Mouse (Mus musculus) kidney, postnatal 36 days (tissue): ENCODE data around the gene Pakap.

ENCODE experiments used
- DNase-seq, 2 experiments: peaks; one replicate each; pipeline ENCODE4 v3.0.0; 2021 to 2022; ENCODE audit warnings: mixed read lengths in 2 of 2

Pakap gene

DNA sequence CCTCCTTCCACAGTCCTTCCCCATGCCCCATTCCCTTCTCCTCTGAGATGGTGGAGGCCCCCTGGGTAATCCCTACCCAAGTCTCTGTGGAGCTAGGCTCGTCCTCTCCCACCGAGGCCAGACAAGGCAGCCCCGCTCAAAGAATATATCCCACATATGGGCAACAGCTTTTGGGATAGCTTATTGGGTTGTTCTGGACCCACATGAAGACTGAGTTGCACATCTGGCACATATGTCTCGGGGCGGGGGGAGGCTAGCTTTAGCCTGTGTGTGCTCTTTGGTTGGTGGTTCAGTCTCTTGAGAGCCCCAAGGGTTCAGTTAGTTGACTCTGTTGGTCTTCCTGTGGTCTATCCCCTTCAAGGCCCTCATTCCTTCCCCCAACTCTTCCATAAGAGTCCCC, 58.9 kb downstream of the Pakap start:
- DNase-seq = no peak

DNA sequence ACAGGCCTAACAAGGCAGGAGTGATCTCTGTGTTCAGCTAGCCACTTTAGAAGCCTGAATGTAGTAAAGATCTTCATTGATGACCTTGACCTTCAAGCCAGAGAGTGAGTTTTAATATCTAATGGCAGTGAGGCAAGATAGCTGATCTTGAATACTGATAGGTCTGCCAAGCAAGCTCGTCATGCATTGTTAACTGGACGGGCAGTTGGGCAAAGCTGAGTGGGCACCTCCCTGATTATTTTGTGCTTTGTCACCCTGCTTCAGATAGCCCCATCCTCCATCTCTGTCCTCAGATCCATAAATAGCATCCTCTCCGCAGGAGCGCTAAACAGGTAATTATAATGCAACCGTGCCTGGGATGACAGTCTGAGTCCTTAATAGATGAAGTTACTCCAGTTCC, 64.4 kb downstream of the Pakap start:
- DNase-seq = no peak

GRCm38 (mm10) chr4:57633052-57633451, 65.1 kb downstream of the Pakap start:
- DNase-seq = no peak

- no peak for DNase-seq
Measured at GRCm38 (mm10) chr4:57634956-57635355, 67.0 kb downstream of the Pakap start.

- no peak for DNase-seq
Measured at GRCm38 (mm10) chr4:57636782-57637482, 69.0 kb downstream of the Pakap start.

- peak in 1 of 2 experiments; percentile 5 for DNase-seq
Measured at GRCm38 (mm10) chr4:57637636-57638386, 69.8 kb downstream of the Pakap start.

- DNase-seq = no peak
Measured at GRCm38 (mm10) chr4:57638941-57639340, 71.0 kb downstream of the Pakap start.

- no peak for DNase-seq
Measured at GRCm38 (mm10) chr4:57640222-57640621, 72.2 kb downstream of the Pakap start.

DNA sequence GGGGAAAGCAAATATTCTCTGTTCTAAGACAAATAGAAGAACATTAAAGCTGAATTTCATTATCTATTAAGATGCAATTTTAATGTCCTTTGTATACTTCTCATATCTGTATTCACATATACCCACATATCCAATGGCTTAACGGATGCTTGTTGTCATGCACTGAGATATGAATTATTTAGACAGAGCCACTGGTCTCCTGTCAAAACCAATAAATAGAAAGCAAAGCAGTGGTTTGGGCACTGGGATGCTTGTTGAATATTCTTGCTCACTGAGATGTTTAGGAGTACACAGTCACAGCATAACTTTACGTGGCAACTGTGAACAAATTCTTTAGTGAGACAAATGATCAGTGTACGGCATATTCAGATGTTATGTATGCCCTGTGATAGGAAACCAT, 73.0 kb downstream of the Pakap start:
- no peak for DNase-seq

GRCm38 (mm10) chr4:57650994-57651393, 83.0 kb downstream of the Pakap start:
- DNase-seq = no peak

DNA sequence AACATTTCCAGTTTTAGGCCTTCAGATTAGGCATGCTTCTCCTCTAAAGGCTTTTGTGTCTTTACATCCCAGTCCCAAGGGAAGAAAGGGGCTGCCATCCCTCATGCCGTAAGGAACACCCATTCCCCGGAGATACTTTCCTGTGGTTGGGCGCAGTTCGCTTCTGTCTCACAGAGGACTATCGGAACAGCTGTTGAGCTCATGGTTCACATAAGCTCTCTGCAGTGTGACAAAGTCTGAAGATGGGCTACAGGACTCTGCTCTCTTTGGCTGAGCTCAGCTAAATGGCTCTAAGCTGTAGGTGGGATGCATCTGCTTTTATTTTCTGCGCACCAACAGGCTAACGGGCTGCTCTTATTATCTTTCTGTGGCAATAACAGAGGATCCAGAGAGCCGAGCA, 83.6 kb downstream of the Pakap start:
- no peak for DNase-seq

GRCm38 (mm10) chr4:57652185-57652904, 84.4 kb downstream of the Pakap start:
- DNase-seq = no peak

GRCm38 (mm10) chr4:57655966-57656365, 88.0 kb downstream of the Pakap start:
- no peak for DNase-seq

GRCm38 (mm10) chr4:57656388-57656787, 88.4 kb downstream of the Pakap start:
- DNase-seq = no peak

- DNase-seq = no peak
Measured at GRCm38 (mm10) chr4:57656861-57657260, 88.9 kb downstream of the Pakap start.

GRCm38 (mm10) chr4:57660470-57660869, 92.5 kb downstream of the Pakap start:
- no peak for DNase-seq

- no peak for DNase-seq
Measured at GRCm38 (mm10) chr4:57666101-57666500, 98.1 kb downstream of the Pakap start.

GRCm38 (mm10) chr4:57670813-57671469, 103.0 kb downstream of the Pakap start:
- DNase-seq = peak; percentile 33 to 43

- DNase-seq = no peak
Measured at GRCm38 (mm10) chr4:57672541-57672940, 104.6 kb downstream of the Pakap start.

DNA sequence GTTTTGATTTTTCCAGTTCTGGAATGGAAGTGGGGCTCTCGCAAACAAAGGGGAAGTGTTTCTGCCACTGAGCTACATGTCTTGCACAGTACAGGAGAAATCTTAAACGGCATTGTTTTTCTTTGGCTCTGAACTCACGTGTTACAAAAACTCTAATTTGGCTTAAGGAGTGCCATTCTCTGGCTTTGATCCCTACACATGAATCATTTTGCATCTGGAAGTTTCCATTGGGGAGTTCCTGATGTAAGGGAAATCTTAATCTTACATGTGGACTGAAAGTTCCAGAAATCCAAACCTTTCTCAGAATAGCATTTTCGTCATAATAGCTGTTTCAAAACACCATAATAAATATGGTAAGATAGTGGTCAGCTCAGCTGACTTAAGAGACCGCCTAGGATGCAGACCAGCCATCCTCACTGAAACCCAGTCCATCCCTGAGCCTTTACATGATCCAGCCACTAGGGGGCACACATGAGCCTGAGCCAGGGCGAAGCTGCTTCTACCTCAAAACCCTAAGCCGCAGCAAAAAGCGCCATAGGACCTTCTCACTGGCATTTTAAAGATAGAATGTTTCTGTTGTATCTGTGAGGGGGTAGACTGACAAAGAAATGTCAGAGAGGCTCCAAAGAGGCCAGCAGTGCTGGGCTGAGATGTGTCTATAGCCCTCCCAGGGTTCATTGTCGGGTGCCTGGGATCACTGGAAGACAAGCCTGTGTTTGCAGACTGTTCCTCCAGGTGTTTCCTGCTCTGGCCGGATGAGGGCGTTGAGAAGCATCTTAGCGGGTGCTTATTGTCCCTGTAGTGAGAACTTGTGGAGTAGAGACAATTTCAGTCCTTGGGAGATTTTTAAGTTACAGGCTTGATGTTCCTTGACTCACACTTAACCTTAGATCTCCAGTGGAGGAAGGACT, 105.3 kb downstream of the Pakap start:
- DNase-seq = peak; percentile 89 to 94

- no peak for DNase-seq
Measured at GRCm38 (mm10) chr4:57674351-57674750, 106.4 kb downstream of the Pakap start.

- peak; percentile 91 to 93 for DNase-seq
Measured at GRCm38 (mm10) chr4:57675387-57675786, 107.4 kb downstream of the Pakap start.
